Mouse (Mus musculus) gonadal fat pad, adult 2 months (tissue): Measurements from ENCODE around the gene Fam111a. TPM values are rescaled to one million over a fixed set of nuclear protein-coding genes. Genes with fewer than 3 reads are reported as not detected.

ENCODE experiments used
- DNase-seq: peaks from one replicate; pipeline ENCODE4 v3.0.0-alpha.2; 2012; ENCODE audit warnings: low read depth
- polyA plus RNA-seq: library from polyadenylated mRNA; depleted of rRNA; stranded (reverse); fragments of >200 nt; gene quantifications from 2 replicates; pipeline ENCODE4 v1.2.3, GENCODE M21; 2012; rRNA removed

Gene Fam111a
- polyA plus RNA-seq, 1 experiment: 1.7 TPM

DNA sequence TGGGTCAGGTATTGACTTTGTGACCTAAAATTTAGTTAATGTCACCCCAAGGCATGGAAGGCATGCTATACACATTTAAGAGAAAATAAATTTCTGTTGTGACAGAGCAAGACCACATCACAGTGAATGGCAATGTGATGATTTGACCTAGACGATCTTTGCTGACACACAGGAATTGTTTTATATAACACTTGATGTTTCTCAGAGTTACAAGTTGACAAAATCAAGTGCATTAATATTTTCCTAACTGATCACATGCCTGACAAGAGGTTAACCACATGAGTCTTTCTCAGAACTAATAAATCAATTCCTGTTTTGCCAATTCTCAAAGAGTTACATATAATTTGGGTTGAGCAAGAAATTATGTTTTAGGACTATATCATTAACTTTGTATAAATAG is 68.1 kb downstream of the Fam111a start:
- DNase-seq: no peak

- no peak for DNase-seq
Measured at GRCm38 (mm10) chr19:12633176-12633575, 87.6 kb downstream of the Fam111a start, which contains the start of gene Glyat. Gene Glyat (plus strand): TSS chr19:12633308.

- DNase-seq: no peak
Measured at GRCm38 (mm10) chr19:12634259-12634658, 88.7 kb downstream of the Fam111a start.

DNA sequence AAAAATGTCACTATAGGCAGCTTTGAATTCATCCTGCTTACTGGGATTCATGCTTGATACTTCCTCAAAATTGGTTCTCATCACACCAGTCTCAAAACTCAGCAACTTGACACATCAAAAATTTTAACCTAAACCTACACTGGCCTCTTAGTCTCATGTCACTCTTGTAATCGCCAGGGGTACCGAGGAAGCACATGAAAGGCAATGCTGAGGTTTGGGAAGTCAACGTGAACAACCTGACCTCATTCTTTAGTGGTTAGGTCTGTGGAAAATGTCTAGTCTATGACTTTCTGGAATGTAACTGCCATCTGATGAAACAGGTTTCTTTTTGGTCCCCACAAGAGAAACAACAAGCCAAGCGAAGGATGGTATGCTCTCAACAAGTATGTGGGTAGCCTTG is 89.4 kb downstream of the Fam111a start:
- no peak for DNase-seq

DNA sequence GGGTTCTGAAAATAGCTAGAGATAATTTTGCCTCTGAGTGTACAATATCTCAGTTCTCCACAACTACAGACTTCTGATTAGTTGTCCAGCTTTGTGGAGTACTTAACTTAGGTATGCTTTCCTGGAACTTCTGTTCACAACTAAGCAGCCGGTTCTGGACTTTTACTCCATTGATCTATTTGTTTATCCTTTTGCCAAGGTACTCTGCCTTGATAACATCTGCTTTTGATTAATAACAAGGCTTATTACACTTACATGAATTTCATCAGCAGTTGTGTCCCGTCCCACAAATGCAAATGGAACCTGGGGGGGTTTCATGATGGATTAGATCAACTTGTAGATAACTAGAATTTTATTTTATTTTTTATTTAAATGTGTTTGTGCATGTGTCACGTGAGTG is 91.3 kb downstream of the Fam111a start:
- no peak for DNase-seq

GRCm38 (mm10) chr19:12638049-12638448 is 92.5 kb downstream of the Fam111a start:
- DNase-seq: no peak

Other genes starting within 250 kb of the Fam111a start
- not detected in 2 replicates for gene Olfr1436, start 246.6 kb upstream of the Fam111a start, polyA plus RNA-seq
- gene Olfr1437, start 220.6 kb upstream of the Fam111a start, polyA plus RNA-seq: not detected in 2 replicates
- gene Olfr1438-ps1, start 209.8 kb upstream of the Fam111a start, polyA plus RNA-seq: not detected in 2 replicates
- gene Olfr1440, start 158.5 kb upstream of the Fam111a start, polyA plus RNA-seq: not detected in 2 replicates
- not detected in 2 replicates for gene Olfr1441, start 128.3 kb upstream of the Fam111a start, polyA plus RNA-seq
- gene Pfpl, start 117.8 kb upstream of the Fam111a start, polyA plus RNA-seq: not detected in 2 replicates
- gene Mpeg1, start 85.0 kb upstream of the Fam111a start, polyA plus RNA-seq: 8.0 and 10.0 TPM in 2 replicates
- 33.0 and 34.9 TPM in 2 replicates for gene Dtx4, start 44.3 kb upstream of the Fam111a start, polyA plus RNA-seq
- gene Gm4952, start 54.2 kb downstream of the Fam111a start, polyA plus RNA-seq: 0.08 and 0.19 TPM in 2 replicates
- 0.07 and 0.22 TPM in 2 replicates for gene Glyat, start 87.6 kb downstream of the Fam111a start, polyA plus RNA-seq
- gene Olfr1442, start 124.7 kb downstream of the Fam111a start, polyA plus RNA-seq: 0.09 TPM in 1 of 2 replicates, not detected in the other
- not detected in 2 replicates for gene Olfr1443, start 132.4 kb downstream of the Fam111a start, polyA plus RNA-seq
- gene Keg1, start 150.0 kb downstream of the Fam111a start, polyA plus RNA-seq: 0.72 and 1.3 TPM in 2 replicates
- 0.57 and 1.2 TPM in 2 replicates for gene Cntf, start 219.9 kb downstream of the Fam111a start, polyA plus RNA-seq